Mouse (Mus musculus): ENCODE results near the gene Krt17. TPM values are rescaled to one million over a fixed set of nuclear protein-coding genes. Genes with fewer than 3 reads are reported as not detected.

Krt17 gene
- polyA plus RNA-seq, 1 experiment from 2014 or later, result 0.56 TPM

DNA sequence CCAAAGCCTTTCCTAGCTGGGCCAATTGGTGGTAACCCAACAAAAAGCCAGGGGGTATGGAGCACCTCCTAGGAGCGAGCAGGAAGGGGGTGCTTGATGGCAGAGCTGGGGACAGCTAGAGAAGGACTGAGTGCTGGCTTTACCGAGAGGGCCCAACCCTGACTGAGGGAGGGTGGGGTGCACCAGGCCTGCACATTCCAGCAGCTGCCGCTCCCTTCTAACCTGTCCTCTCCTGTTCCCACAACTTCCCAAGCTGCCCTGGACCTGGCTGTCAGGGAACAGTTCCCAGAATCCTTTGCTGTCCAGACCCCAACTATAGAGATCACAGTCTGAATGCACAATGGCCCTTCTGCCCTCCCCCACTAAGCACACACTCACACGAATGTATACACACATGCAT, 24.2 kb upstream of the Krt17 start:
- no peaks in the 10 kb centered on the region for H3K36me3 ChIP-seq
- no peak overlapping the region for H3K27ac ChIP-seq (replicated peaks)
- no peak overlapping the region for H3K4me2 ChIP-seq (replicated peaks)
- peaks cover 9% of the 10 kb centered on the region for H3K4me1 ChIP-seq
- H3K9ac ChIP-seq (replicated peaks), result no peak overlapping the region
- H3K9me3 ChIP-seq, result no peaks in the 10 kb centered on the region
- ATAC-seq (ENCODE audit: low FRiP score, low read depth), result no peak
- H3K27me3 ChIP-seq, result no peaks in the 10 kb centered on the region
- no peak overlapping the region for H3K4me3 ChIP-seq
- 87% methylated on average over 4 of the region's 4 CpGs for WGBS

GRCm38 (mm10) chr11:100282549-100282948, 21.7 kb upstream of the Krt17 start:
- WGBS, result 22% methylated on average over 10 of the region's 10 CpGs
- peaks cover 6% of the 10 kb centered on the region; the same call in 1 of the 2 replicates for H3K4me1 ChIP-seq
- H3K36me3 ChIP-seq, result no peaks in the 10 kb centered on the region
- no peak overlapping the region for H3K9ac ChIP-seq (replicated peaks)
- no peaks in the 10 kb centered on the region for H3K27me3 ChIP-seq
- H3K4me3 ChIP-seq, result no peak overlapping the region
- H3K9me3 ChIP-seq, result no peaks in the 10 kb centered on the region
- H3K27ac ChIP-seq (replicated peaks), result no peak overlapping the region
- no peak overlapping the region for H3K4me2 ChIP-seq (replicated peaks)
- peak; percentile 45; the same call in 1 of the 2 replicates for ATAC-seq (ENCODE audit: low FRiP score, low read depth)

DNA sequence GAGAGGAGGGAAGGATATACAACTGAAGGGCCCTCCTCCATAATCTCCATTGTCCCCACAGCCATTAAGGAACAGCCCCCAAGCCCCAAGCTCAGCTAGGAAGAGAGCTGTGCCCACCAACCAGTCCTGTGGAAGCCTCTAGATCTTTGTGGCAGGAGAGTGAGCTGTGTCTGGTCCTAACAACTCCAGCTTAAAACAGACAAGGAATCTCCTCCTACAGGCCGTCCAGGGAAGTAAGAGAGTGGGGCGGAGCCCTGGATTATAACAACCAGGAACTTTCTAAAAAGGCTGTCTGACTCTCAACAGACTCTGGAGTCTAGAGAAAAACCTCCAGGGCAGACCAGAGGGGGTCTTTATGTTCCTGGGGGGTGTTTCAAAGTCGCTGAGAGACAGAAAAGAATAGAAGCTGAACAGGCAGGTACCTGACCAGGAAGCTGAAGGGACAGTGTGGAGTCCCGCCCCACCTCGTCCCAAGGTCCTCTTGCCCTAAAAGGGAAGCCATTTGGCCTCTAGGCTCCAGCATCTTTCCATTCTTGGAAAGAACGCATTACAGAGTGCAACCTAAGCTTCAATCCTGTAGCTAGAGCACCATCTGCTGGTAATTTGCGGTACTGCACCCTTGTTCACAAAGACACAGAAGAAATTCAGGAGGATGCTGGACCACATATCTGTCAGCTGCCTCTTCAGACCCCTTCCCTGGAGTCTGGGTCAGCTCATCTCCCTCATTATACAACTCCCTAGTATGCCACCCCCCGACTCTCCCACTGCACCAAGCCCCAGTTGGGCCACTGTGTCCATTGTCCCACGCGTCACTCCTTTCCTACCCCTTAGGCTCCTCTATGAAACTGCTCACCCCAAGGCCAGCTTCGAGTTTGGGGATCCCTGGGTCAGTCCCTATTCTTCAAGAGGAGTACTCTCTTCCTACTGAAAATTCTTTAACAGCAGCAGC, 21.0 kb upstream of the Krt17 start:
- 22% methylated on average over 11 of the region's 11 CpGs for WGBS
- Histone ChIP-seq H3K4me1 (peaks cover 4% of the 10 kb centered on the region; the same call in 1 of the 2 replicates), H3K4me3 (no peak overlapping the region), H3K4me2 (replicated peaks) (no peak overlapping the region), H3K9me3 (no peaks in the 10 kb centered on the region), H3K27ac (replicated peaks) (no peak overlapping the region), H3K36me3 (no peaks in the 10 kb centered on the region), H3K9ac (replicated peaks) (no peak overlapping the region), H3K27me3 (no peaks in the 10 kb centered on the region)
- peak; percentile 78 for ATAC-seq (ENCODE audit: low FRiP score, low read depth)

DNA sequence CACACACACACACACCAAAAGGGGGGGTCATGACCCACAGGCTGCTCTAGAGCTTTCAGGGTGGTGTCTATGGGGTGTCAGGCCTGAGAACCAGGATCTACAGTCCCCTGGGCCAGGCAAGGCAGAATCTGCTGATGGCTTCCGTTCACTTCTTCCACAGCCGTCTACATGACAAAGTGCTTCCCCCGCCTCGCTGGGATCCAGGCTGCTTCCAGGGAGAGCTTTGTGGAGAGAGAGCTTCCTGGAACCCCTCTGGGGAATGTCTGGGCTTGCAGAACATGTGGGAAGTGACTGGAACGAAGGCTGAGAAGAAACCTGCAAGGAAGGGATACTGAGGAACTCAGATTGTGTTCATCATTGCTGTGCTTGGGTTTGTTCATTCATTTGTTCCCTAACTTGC, 17.9 kb upstream of the Krt17 start:
- H3K27me3 ChIP-seq, result no peaks in the 10 kb centered on the region
- no peak overlapping the region for H3K27ac ChIP-seq (replicated peaks)

DNA sequence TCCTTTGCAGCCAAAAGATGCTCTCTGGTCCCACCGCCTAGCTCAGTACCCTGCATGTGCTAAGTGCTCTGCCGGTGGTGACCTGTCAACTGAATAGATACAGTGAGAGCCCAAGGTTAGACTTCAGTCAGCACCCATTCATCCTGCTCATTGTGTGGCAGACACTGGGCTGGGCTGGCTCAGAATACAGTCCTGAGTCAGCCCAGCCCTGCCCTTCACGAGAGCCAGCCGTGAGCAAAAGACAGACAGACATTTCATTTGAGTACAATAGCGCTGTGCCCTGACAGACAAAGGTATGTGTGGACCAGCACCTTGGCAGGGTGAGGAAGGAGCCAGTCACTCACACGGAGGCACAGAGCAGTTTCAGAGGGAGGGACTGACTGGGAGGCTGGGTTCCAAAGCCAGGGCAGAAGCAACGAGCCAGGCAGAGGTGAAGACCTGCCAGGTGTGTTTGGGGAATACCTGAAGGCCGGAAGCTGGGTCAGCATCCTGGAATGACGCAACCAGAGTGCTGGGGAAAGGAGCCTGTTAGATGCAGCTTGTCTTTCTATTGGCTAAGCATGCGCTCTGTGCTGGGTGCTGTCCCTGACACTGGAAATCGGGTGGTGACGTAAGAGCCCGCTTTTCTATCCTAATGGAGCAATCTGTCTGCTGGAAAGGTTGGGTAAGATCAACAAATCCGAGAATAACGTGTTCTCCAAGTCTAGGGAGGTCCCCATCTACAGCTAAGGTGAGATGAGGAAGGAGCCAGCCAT, 17.1 kb upstream of the Krt17 start:
- Histone ChIP-seq H3K27me3 (no peaks in the 10 kb centered on the region), H3K36me3 (no peaks in the 10 kb centered on the region), H3K27ac (replicated peaks) (no peak overlapping the region), H3K9me3 (no peaks in the 10 kb centered on the region), H3K4me3 (no peak overlapping the region), H3K4me1 (no peaks in the 10 kb centered on the region), H3K4me2 (replicated peaks) (no peak overlapping the region), H3K9ac (replicated peaks) (no peak overlapping the region)
- ATAC-seq (ENCODE audit: low FRiP score, low read depth), result no peak
- WGBS, result 76% methylated on average over 15 of the region's 15 CpGs

More for the DNA sequence above, 17.9 kb upstream of the Krt17 start:
- no peaks in the 10 kb centered on the region for H3K9me3 ChIP-seq
- no peak overlapping the region for H3K4me2 ChIP-seq (replicated peaks)
- no peak for ATAC-seq (ENCODE audit: low FRiP score, low read depth)
- no peak overlapping the region for H3K4me3 ChIP-seq
- WGBS, result 75% methylated on average over 5 of the region's 5 CpGs
- H3K4me1 ChIP-seq, result no peaks in the 10 kb centered on the region
- no peak overlapping the region for H3K9ac ChIP-seq (replicated peaks)
- no peaks in the 10 kb centered on the region for H3K36me3 ChIP-seq

DNA sequence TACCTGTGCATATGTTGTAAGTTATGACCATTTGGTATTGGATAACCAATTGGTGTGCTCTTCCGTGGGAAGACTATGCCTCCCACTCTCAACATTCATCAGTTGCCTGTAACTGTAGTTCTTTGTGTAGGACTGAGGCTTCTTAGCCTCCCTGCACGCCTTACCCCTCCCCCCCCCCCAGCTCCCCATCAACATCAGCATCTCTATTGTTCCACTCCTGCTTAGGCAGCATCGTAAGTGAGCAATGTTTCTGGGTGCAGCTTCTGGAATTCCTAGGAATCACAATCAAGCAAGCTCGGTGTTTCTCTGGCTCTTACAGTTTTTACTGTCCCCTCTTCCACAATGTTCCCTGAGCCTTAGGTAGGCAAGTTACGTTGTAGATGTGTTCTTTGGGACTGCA, 14.6 kb upstream of the Krt17 start:
- H3K9me3 ChIP-seq, result no peaks in the 10 kb centered on the region
- ATAC-seq (ENCODE audit: low FRiP score, low read depth), result no peak
- no peaks in the 10 kb centered on the region for H3K36me3 ChIP-seq
- H3K27me3 ChIP-seq, result no peaks in the 10 kb centered on the region
- WGBS, result 36% methylated on average over 5 of the region's 5 CpGs
- no peak overlapping the region for H3K9ac ChIP-seq (replicated peaks)
- no peak overlapping the region for H3K4me3 ChIP-seq
- H3K27ac ChIP-seq (replicated peaks), result no peak overlapping the region
- no peaks in the 10 kb centered on the region for H3K4me1 ChIP-seq
- H3K4me2 ChIP-seq (replicated peaks), result no peak overlapping the region

DNA sequence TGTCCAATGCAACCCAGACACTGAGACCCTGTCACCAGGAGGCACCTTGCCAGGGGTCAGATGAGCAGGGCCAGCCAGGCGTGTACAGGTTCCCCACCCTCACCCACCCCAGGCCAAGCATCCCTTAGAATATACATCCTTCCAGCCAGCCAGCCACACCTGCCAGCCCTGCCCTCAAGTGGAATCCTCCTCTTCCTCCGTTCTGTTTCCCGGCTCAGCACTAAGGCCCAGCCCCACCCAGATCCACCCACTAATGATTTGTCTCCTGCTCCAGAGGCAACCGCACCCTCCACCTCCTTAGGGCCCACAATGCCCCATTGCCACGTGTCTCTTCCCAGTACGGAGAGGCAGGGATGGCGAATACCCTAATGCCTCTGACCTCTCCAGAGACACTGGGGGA, 13.9 kb upstream of the Krt17 start:
- ATAC-seq (ENCODE audit: low FRiP score, low read depth), result no peak
- Histone ChIP-seq H3K9me3 (no peaks in the 10 kb centered on the region), H3K27ac (replicated peaks) (no peak overlapping the region), H3K4me2 (replicated peaks) (no peak overlapping the region), H3K4me1 (no peaks in the 10 kb centered on the region), H3K36me3 (no peaks in the 10 kb centered on the region), H3K9ac (replicated peaks) (no peak overlapping the region), H3K4me3 (no peak overlapping the region), H3K27me3 (no peaks in the 10 kb centered on the region)
- WGBS, result 73% methylated on average over 7 of the region's 7 CpGs

- H3K4me2 ChIP-seq (replicated peaks), result no peak overlapping the region
- H3K9me3 ChIP-seq, result no peaks in the 10 kb centered on the region
- H3K4me1 ChIP-seq, result no peaks in the 10 kb centered on the region
- H3K4me3 ChIP-seq, result no peak overlapping the region
- H3K27me3 ChIP-seq, result no peaks in the 10 kb centered on the region
- H3K27ac ChIP-seq (replicated peaks), result no peak overlapping the region
- 97% methylated on average over 1 of the region's 1 CpGs for WGBS
- no peaks in the 10 kb centered on the region for H3K36me3 ChIP-seq
- no peak for ATAC-seq (ENCODE audit: low FRiP score, low read depth)
- no peak overlapping the region for H3K9ac ChIP-seq (replicated peaks)
Observed at GRCm38 (mm10) chr11:100271878-100272277, 11.0 kb upstream of the Krt17 start.

- no peak for ATAC-seq (ENCODE audit: low FRiP score, low read depth)
- no peak within 1 kb of the TSS for H3K4me3 ChIP-seq
- no peak within 1 kb of the TSS for H3K9ac ChIP-seq (replicated peaks)
- H3K4me2 ChIP-seq (replicated peaks), result no peak within 1 kb of the TSS
- 88% methylated on average over 7 of the region's 7 CpGs for WGBS
- no peaks in the 10 kb centered on the region for H3K27me3 ChIP-seq
- H3K36me3 ChIP-seq, result no peaks in the 10 kb centered on the region
- no peaks in the 10 kb centered on the region for H3K9me3 ChIP-seq
- H3K4me1 ChIP-seq, result no peaks in the 10 kb centered on the region
- H3K27ac ChIP-seq (replicated peaks), result no peak within 1 kb of the TSS
Observed at GRCm38 (mm10) chr11:100269821-100270332, 9.0 kb upstream of the Krt17 start, which contains the start of gene Krt42. Krt42 (minus strand) TSS chr11:100269871.

DNA sequence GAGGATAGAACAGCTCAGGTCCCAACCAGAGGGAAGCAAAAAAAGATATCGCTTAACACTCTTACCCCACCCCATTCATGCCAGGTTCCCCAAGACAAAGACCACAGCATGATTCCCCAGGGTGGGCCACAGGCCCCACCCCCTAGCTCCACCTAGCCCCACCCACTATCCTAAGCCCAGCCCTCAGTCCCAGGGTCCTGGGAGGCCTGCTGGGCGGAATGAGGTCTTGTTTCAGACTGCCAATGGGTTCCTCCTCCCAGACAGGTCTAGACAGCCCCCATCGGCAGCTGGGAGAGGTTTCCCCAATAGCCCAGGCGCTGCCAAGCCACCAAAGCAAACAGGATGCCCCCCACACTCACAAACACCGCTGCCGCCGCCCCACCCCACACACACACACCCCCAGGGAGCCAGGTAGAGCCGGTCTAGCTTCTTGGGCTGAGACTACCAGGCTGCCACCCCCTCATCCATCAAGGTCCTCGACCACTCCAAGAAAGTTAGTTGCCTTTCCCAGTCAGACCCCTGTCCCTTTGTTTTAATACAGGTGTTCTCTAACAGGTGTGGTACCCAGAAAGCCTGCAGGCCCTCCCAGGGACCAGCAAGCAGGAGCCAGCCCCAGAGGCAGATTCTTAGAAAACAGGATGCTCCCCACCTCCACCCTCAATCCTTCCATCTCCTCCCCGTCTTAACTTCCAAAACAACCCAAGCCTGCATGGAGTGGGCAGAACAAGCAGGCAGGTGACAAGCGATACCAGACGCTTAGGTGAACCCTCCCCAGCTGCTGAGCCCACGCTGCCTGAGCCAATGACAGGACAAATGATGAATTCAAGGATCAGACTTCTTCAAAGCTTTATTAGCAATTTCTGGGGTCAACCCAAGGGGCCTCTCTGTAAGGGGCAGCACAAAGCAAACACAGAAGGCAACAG, 1.5 kb upstream of the Krt17 start:
- H3K27ac ChIP-seq (replicated peaks), result no peak overlapping the region
- no peak overlapping the region for H3K4me2 ChIP-seq (replicated peaks)
- H3K4me1 ChIP-seq, result 0 out of 2 replicates have a peak, but pooled peaks cover 4% of the 10 kb centered on the region

DNA sequence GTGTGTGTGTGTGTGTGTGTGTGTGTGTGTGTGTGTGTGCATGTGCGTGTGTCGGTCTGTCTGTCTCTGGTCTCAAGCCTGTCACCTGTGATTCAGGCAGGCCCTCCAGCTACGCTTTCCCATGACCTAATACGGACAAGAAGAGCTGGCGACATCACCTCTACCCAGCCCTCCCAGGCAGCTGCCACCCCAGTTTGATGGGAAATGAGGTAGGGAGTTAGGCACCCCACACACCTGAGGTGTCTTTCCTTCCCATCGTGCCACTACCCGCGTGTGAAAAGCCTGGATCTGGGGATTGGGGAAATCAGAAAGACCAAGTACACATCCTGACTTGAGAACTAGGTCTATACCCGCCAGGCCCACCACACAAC, 391 bp upstream of the Krt17 start:
- Histone ChIP-seq H3K9ac (replicated peaks) (no peak overlapping the region), H3K27me3 (no peaks in the 10 kb centered on the region), H3K4me1 (0 out of 2 replicates have a peak, but pooled peaks cover 4% of the 10 kb centered on the region), H3K27ac (replicated peaks) (no peak overlapping the region), H3K9me3 (no peaks in the 10 kb centered on the region), H3K36me3 (no peaks in the 10 kb centered on the region), H3K4me3 (no peak overlapping the region), H3K4me2 (replicated peaks) (no peak overlapping the region)
- no peak for ATAC-seq (ENCODE audit: low FRiP score, low read depth)
- WGBS, result 82% methylated on average over 8 of the region's 9 CpGs

More for the DNA sequence above, 1.5 kb upstream of the Krt17 start:
- Histone ChIP-seq H3K9ac (replicated peaks) (no peak overlapping the region), H3K4me3 (no peak overlapping the region), H3K36me3 (no peaks in the 10 kb centered on the region), H3K27me3 (no peaks in the 10 kb centered on the region), H3K9me3 (no peaks in the 10 kb centered on the region)
- 23% methylated on average over 13 of the region's 13 CpGs for WGBS
- no peak for ATAC-seq (ENCODE audit: low FRiP score, low read depth)

All from midbrain, embryonic 12.5 days (tissue).